Mouse (Mus musculus): ENCODE data around the gene Adgra3.

Gene Adgra3

GRCm38 (mm10) chr5:50058421-50059286 is at the start of gene Adgra3:
Gene Adgra3 (minus strand): TSS chr5:50059006.
- DNase-seq: peak; percentile 46 to 51

GRCm38 (mm10) chr5:50083441-50083840 is 24.6 kb upstream of the Adgra3 start:
- DNase-seq: no peak

GRCm38 (mm10) chr5:50074245-50074644 is 15.4 kb upstream of the Adgra3 start:
- DNase-seq: no peak

DNA sequence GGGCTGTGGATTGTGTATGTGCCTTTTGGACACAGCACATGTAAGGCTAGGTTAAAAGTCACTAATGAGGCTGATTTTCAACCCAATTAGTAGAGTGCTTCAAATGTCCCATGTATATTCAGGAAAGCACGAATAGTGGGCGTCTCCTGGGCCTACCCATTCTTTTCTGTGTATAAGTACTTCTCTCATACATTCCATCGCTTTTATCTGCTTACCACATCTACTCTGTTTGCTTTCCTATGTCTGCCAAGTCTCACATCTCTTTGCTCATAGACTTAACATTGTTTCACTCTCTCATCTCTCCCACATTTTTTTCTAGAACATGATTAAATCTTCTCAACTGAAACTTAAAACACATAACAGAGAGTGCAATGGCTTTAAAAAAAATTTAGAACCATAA is 5.4 kb upstream of the Adgra3 start:
- DNase-seq: no peak

GRCm38 (mm10) chr5:50059586-50059985 is 780 bp upstream of the Adgra3 start:
- no peak for DNase-seq

DNA sequence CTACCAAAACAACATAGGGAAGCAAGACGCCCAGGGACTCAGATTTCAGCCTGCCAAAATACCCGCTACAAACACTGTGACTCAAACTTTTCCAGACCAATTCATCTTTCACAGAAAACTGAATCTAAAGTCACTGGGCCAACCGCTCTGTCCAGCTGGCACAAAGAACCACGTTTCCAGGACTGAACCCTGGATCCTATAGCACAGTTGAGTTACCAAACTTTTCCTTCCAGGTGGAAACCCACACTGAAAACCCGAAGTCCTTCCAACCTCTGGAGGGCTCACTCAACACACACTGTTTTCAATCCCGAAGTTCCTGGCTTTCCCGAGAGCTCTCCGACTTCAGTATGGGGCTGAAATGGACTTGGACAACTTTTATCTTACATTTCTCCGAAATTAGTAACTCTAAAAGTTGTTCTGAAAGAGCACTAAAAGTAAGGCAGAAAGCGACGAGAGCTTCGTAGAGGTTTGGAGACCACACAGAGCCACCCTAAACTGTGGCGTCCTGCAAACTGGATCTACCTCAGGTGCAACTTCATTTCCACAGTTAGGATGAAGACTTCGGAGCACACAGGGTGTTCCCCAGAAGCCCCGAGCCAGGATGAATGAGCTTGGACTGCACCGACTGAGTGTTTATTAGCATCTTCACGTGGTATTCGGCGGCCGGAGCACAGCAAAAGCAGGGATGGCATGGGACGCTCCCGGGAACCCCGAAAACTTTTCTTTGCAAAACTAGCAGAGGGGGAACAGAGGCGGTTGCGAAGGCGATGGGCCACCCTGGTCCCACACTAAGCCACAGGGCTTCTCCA is 990 bp downstream of the Adgra3 start:
- no peak for DNase-seq

GRCm38 (mm10) chr5:50052456-50052855 is 6.3 kb downstream of the Adgra3 start:
- no peak for DNase-seq

GRCm38 (mm10) chr5:50050668-50051425 is 8.0 kb downstream of the Adgra3 start:
- no peak for DNase-seq

- no peak for DNase-seq
Observed at GRCm38 (mm10) chr5:50050037-50050436, 8.8 kb downstream of the Adgra3 start.

- no peak for DNase-seq
Observed at GRCm38 (mm10) chr5:50049506-50049905, 9.3 kb downstream of the Adgra3 start.

- DNase-seq: no peak
Observed at GRCm38 (mm10) chr5:50048960-50049359, 9.8 kb downstream of the Adgra3 start.

GRCm38 (mm10) chr5:50048271-50048851 is 10.4 kb downstream of the Adgra3 start:
- DNase-seq: no peak

- DNase-seq: no peak
Observed at GRCm38 (mm10) chr5:50045180-50045579, 13.6 kb downstream of the Adgra3 start.

GRCm38 (mm10) chr5:50043677-50044076 is 15.1 kb downstream of the Adgra3 start:
- DNase-seq: no peak

DNA sequence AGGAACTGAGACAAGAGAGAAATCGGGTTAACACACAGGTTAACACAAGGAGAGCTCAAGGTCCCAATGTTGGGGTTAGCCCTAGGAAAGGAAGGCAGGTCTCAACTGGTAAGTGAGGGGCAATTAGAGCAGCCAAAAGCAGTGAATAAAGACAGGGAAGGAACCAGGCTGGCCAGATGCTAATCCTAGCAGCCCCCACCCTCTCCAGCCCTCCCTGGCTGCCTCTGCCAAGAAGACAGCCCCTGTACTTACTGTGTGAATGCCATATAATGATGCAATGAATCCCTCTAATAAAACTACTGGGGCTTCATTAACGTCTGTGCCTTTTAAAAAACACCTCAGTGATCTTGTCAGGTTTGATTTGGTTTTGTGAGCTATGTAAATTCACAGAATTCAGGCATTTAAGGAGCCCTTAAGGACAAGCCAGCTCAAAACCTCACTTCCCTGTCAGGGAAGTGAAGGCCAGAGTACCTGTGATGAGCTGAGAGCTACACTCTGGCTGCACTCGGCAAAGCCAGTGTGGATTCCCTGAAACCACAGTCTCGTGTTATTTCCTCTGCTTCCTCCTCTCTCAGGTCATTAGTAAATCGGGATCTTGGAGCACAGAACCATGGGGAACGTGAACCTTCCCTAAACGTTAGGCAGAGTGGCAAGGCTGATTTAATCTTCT is 16.4 kb downstream of the Adgra3 start:
- no peak for DNase-seq

GRCm38 (mm10) chr5:50039521-50039920 is 19.3 kb downstream of the Adgra3 start:
- no peak for DNase-seq

DNA sequence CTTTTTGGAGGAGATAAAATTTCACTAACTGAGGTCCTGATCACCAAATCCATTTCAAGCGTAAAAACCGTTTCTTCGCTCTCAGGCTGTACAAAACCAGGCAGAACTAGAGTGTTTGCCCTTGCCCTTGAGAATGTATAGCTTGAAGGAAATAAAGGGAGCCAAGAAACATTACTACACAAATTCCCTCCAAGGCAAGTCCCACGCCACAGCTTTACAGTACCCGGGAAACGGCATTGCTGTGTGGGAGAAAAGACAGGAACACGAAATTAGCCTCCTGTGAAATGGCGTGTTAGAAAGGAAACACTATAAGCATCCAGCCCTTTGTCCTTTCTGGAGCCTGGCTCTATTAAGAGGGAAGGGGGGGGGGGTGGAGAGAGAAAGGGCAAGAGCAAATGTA is 21.1 kb downstream of the Adgra3 start:
- no peak for DNase-seq

- DNase-seq: no peak
Observed at GRCm38 (mm10) chr5:50034900-50035514, 23.8 kb downstream of the Adgra3 start.

- no peak for DNase-seq
Observed at GRCm38 (mm10) chr5:50034231-50034630, 24.6 kb downstream of the Adgra3 start.

DNA sequence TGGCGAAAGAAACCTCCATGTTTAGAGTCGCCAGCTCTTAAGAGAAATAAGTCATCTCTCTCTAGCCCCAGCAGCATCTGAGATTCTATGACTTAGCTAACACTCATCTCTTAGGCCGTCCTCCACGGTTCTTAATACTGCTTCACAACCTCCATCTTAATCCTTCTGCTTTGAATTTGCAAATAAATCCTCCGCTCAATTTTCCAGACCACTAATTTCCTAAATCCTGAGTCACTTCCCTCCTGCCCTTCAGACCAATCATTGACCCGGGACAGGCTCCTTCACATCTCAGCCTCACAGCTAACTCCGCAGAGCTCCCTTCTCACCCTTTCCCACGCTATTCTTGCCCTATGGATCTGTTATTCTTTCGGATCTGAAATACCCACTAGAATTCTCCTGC is 25.1 kb downstream of the Adgra3 start:
- no peak for DNase-seq

GRCm38 (mm10) chr5:50032332-50032731 is 26.5 kb downstream of the Adgra3 start:
- no peak for DNase-seq

Measured in thymus, adult 18-20 months (tissue).